Mouse (Mus musculus): ENCODE measurements around the gene Gtf2a1l.

Gtf2a1l gene

GRCm38 (mm10) chr17:88652702-88653374 lies 15.6 kb upstream of the Gtf2a1l start:
- in situ Hi-C loops (cut with MboI, MseI) = no loop called here

DNA sequence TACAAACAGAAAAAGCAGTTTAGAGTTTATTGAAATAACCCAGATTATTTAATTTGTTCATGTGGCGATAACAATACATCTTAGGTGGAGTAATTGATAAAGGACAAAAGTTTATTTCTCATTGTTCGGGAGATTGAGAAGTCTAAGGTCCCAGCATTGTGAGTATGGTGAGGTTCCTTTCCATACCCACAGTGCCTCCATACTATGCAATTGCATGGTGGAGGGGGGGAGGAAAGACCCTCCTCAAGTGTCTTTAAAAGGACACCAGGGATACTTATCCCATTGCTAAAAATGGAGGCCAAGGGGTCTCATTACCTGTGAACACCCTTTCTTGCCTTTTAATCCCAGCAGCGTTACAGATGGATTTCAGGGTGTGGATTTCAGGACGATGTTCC lies 15.1 kb upstream of the Gtf2a1l start:
- in situ Hi-C loops (cut with MboI, MseI) = no loop called here

GRCm38 (mm10) chr17:88658510-88658909 lies 9.9 kb upstream of the Gtf2a1l start:
- in situ Hi-C loops (cut with MboI, MseI) = no loop called here

DNA sequence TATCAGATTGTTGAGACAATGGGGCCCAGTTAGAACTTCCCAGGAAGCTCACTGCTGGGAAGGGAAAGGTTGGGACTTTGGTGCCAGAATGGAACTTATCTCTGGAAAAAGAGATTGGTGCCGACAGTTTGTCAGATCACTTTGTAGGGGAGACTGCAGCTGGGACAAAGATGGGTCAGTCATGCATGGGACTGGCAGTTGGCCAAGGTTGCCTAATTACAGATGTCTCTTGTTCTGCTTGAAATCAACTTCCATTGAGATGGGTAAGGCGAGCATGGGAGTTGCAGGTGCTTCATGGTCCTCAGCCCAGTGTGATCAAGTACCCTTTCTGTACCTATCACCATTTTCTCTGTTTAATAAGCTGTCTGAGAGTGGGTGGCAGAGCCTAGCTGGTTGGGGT lies 2.4 kb upstream of the Gtf2a1l start:
- in situ Hi-C loops (cut with MboI, MseI) = loop anchor here (5.0 kb wide), 1 partner anchor 86 kb away; no protein-coding TSS in a partner anchor

GRCm38 (mm10) chr17:88669921-88670320 lies 1.5 kb downstream of the Gtf2a1l start:
- in situ Hi-C loops (cut with MboI, MseI) = loop anchor here (5.0 kb wide), 1 partner anchor 82 kb away; no protein-coding TSS in a partner anchor

GRCm38 (mm10) chr17:88670800-88671199 lies 2.3 kb downstream of the Gtf2a1l start:
- in situ Hi-C loops (cut with MboI, MseI) = no loop called here

- in situ Hi-C loops (cut with MboI, MseI) = no loop called here
Measured at GRCm38 (mm10) chr17:88675310-88676309, 7.2 kb downstream of the Gtf2a1l start.

- in situ Hi-C loops (cut with MboI, MseI) = no loop called here
Measured at GRCm38 (mm10) chr17:88688226-88688625, 19.8 kb downstream of the Gtf2a1l start.

GRCm38 (mm10) chr17:88696656-88697333 lies 28.3 kb downstream of the Gtf2a1l start:
- in situ Hi-C loops (cut with MboI, MseI) = no loop called here

DNA sequence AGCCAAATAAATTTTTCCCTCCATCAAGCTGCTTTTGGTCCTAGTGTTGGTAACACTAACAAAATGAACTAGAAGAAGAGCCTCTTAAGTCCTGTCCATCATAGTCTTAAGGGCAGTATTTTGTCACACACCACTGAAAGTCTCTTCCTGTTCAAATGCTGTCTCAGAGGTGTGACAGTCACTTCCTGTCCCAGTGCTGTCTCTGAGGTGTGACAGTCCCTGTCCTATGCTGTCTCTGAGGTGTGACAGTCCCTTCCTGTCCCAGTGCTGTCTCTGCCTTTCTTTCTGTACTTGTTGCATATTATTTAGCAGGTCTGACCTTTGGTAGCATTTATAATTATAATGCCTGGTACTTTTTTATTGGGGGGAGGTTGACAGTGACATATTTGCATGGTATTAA lies 32.4 kb downstream of the Gtf2a1l start:
- in situ Hi-C loops (cut with MboI, MseI) = loop anchor here (10.0 kb wide), 1 partner anchor 674 kb away; no protein-coding TSS in a partner anchor

GRCm38 (mm10) chr17:88702345-88702744 lies 33.9 kb downstream of the Gtf2a1l start:
- in situ Hi-C loops (cut with MboI, MseI) = loop anchor here (10.0 kb wide), 1 partner anchor 672 kb away; no protein-coding TSS in a partner anchor

DNA sequence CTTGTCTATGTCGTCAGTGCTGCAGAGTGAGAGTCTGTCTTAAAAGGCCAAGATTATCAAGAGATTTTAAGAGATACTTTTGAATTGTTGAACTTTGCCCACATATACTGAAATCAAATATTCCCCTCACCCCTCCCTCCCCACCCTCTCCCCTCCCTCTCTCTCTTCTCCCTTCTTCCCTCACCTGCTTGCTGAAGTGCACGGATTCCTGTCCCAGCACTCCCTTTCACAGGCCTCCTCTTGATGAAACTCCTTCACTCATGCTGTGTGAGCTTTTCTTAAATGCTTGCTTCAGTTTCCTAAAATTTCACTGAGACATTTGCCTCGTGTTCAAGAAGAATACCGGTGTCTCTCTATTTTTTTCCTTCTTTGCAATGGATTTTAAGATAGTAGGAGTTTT lies 34.7 kb downstream of the Gtf2a1l start:
- in situ Hi-C loops (cut with MboI, MseI) = loop anchor here (10.0 kb wide), 1 partner anchor 672 kb away; no protein-coding TSS in a partner anchor

DNA sequence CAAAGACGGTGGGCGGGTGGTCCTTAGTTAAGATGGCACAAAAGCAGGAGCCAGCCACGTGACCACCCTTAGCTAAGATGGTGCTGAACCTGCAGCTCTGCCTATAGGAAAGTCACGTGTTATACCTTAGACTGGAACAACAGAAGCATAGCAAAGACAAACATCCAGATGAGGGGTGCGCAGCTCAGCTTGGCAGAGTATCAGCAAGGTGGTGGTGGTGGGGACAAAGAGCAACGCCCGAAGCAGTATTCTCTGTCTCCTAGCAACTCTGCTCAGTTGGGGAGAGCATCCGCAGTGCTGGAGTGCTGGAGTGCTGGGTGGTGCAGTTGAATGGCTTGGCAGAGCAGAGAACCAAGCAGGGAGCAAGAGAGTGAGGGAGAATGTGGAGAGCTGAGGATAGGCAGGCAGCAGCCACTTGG lies 37.8 kb downstream of the Gtf2a1l start:
- in situ Hi-C loops (cut with MboI, MseI) = loop anchor here (10.0 kb wide), 1 partner anchor 669 kb away; no protein-coding TSS in a partner anchor

DNA sequence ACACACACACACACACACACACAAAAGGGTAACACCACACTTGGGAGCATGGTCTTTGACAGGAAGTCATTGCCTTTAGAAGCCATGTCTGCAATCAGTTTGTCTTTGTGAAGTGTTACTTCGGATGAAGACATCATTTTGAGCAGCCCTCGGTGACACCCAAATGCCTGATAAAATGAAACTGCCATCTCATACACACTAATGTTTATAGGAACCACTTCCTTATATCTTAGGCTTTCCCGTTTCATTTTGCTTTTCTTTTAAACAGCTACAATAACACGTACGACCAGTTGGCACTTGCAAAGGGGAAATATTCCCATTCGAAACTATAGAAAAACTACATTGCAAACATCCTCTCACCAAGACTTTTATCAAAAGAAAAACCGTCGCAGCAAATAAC lies 81.2 kb downstream of the Gtf2a1l start:
- in situ Hi-C loops (cut with MboI, MseI) = loop anchor here (5.0 kb wide), 1 partner anchor 82 kb away; the partner anchor contains the start of gene Gtf2a1l

DNA sequence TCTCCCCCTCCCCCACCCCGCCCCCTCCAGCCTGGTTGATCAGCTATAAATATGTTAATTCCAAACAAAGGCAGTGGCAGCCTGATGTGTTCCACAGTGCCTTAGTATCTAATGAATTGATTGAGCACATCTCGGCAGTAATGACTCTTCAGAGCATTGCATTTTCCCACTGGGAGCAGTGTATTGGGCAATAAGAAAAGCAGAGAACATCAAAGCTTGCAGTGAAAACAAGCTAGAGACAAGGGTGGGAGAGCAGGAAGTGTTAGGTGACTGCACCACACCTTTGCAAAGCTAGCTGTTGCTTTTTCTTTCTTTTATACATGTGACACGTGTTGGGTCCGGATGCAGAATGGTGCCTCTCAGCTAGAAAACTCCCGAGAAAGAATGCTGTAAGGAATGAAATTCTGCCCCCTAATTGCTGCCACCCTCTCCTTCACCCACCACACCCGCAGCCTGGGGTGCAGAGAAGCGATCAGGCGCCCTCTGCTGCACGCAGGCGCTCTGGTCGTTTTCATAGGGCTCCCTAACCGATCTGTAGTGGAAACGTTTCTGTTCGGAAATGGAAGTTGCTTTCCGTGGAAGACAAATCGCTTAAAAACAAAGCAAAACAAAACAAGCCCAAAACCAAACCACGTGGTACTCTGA lies 84.5 kb downstream of the Gtf2a1l start:
- in situ Hi-C loops (cut with MboI, MseI) = loop anchor here (5.0 kb wide), 1 partner anchor 86 kb away; the partner anchor contains the start of gene Gtf2a1l

GRCm38 (mm10) chr17:88753472-88753857 lies 85.0 kb downstream of the Gtf2a1l start:
- in situ Hi-C loops (cut with MboI, MseI) = loop anchor here (5.0 kb wide), 1 partner anchor 86 kb away; the partner anchor contains the start of gene Gtf2a1l

- in situ Hi-C loops (cut with MboI, MseI) = no loop called here
Measured at GRCm38 (mm10) chr17:88755776-88756175, 87.3 kb downstream of the Gtf2a1l start.

- in situ Hi-C loops (cut with MboI, MseI) = no loop called here
Measured at GRCm38 (mm10) chr17:88758003-88758437, 89.6 kb downstream of the Gtf2a1l start.

DNA sequence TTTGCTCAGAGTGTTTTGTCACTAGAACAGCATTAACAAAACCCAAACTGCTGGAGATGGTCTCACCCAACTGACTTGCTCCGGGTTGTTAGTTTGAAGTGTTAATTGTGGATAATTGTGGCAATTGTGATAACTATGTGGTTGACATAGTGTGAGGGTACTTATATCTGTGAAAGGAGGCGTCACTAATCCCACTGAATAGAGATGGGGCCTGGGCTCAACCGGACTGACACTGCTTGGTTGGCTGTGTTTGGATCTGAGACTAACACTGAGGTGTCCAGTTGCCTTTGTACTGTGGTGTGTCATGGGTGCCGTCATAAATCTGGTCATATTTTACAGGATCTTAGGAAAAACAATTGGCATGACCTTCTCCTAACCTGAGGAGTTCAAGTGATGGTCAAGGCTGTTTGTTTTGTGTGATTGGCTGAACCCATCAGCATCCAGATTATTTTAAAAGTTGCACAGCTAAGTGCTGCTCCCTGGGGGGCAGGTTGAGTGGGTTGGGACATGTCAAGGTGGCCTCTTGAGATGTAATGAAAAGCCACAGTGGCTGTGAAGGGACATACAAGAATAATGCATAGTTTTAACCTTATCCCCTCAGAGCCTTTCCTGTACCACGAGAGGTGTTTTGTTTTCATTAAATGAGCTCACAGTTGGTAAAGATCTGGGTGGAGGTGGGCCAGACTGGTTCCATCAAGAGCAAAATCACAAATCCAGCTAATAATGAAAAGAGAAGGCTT lies 95.1 kb downstream of the Gtf2a1l start:
- in situ Hi-C loops (cut with MboI, MseI) = no loop called here

- in situ Hi-C loops (cut with MboI, MseI) = no loop called here
Measured at GRCm38 (mm10) chr17:88764136-88764485, 95.7 kb downstream of the Gtf2a1l start.
